Mouse (Mus musculus): ENCODE measurements around the gene Lrrk1. TPM values are rescaled to one million over a fixed set of nuclear protein-coding genes. Genes with fewer than 3 reads are reported as not detected.

The Lrrk1 gene
- total RNA-seq, 1 experiment from 2014 or later: 16.6 TPM

DNA sequence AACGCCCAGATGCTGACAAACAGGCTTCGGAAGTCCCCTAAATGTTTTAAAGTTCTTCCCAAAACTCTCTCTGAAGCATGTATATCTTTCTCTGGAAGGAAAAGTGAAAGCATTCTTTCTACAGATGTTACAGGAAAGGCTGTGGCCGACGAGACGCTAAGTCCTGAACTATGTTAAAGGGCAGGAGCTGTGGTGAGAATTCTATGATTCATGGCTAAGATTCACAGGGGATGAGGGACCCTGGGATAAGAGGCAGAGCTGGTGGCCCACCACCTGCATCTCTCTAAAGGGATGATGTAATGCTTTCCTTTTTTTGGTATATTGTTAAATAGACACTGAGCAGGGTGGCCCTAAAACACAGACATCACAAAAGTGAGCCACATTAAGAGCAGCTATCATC lies 44.8 kb downstream of the Lrrk1 start:
- no peak for ATAC-seq (replicated peaks; ENCODE audit: low read depth, poor library complexity, severe bottlenecking)

GRCm38 (mm10) chr7:66342831-66343230 lies 45.3 kb downstream of the Lrrk1 start:
- ATAC-seq (replicated peaks; ENCODE audit: low read depth, poor library complexity, severe bottlenecking): no peak

DNA sequence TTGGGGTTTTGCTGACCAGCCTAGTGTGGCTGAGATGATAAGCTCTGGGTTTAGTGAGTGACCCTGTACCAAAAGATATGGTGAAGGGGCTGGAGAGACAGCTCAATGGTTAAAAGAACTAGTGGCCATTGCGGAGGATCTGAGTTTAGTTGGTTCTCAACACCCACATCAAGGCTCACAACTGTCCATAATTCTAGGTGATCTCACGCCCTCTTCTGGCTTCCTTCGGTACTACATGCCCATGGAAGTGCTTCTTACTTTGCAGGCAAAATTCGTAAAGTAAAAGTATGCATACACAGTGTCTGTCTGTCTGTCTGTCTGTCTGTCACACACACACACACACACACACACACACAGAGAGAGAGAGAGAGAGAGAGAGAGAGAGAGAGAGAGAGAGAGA lies 45.8 kb downstream of the Lrrk1 start:
- peak; percentile 62; the same call in 1 of the 2 replicates for ATAC-seq (replicated peaks; ENCODE audit: low read depth, poor library complexity, severe bottlenecking)

GRCm38 (mm10) chr7:66340044-66340443 lies 48.1 kb downstream of the Lrrk1 start:
- ATAC-seq (replicated peaks; ENCODE audit: low read depth, poor library complexity, severe bottlenecking): no peak

DNA sequence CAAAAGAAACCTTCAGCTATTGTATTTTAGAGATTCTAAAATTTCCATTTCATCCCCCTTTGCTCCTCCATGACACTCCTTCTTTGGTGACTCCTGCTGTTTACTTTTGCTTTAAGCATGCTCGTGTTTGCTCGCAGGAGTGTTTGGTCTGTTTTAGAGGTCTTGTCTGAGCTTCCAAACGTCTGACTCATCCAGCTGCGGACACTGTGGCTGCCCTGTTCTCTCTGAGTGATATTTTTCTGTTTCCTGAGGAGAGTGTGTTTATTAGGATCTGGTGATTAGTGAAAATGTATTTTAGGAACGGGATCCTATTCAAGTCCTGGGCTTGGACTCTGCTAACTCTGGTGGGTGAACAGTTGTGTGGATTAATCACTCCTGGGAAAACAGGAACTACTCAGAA lies 48.5 kb downstream of the Lrrk1 start:
- ATAC-seq (replicated peaks; ENCODE audit: low read depth, poor library complexity, severe bottlenecking): no peak

DNA sequence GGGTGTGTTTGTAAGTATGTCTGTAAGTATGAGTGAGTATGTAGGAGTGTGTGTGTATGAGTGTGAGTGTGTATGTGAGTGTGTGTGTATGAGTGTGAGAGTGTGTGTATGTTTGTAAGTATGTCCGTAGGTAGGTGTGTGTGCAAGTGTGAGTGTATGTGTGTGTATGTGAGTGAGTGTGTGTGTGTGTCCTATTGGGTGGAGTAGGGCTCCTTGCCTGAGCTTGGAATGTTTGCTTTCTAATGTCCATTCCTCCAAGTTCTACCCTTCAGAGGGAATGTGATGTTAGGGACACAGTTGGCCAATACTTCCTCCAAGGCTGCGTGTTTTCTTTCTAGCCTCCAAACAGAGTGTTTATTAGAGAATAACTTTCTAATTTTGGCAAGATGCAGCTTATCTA lies 51.2 kb downstream of the Lrrk1 start:
- no peak for ATAC-seq (replicated peaks; ENCODE audit: low read depth, poor library complexity, severe bottlenecking)

DNA sequence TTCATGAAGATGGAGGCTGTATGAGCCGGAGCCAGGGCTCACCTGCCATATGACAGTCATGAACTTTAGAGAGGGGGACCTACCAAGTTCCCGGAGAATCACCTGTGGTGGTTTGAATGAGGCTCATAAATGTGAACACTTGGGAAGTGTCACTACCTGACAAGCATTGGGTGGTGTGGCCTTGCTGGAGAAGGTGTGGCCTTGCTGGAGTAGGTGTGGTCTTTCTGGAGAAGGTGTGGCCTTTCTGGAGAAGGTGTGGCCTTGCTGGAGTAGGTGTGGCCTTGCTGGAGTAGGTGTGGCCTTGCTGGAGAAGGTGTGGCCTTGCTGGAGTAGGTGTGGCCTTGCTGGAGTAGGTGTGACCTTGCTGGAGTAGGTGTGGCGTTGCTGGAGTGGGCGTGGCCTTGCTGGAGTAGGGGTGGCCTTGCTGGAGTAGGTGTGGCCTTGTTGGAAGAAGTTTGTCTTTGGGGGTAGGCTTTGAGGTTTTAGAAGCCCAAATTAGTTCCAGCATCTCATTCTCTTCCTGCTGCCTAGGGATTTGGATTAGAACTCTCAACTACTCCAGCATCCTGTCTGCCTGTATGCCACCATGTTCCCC lies 54.1 kb downstream of the Lrrk1 start:
- ATAC-seq (replicated peaks; ENCODE audit: low read depth, poor library complexity, severe bottlenecking): 0 out of 2 replicates have a peak, but pooled peaks have one; percentile 25

DNA sequence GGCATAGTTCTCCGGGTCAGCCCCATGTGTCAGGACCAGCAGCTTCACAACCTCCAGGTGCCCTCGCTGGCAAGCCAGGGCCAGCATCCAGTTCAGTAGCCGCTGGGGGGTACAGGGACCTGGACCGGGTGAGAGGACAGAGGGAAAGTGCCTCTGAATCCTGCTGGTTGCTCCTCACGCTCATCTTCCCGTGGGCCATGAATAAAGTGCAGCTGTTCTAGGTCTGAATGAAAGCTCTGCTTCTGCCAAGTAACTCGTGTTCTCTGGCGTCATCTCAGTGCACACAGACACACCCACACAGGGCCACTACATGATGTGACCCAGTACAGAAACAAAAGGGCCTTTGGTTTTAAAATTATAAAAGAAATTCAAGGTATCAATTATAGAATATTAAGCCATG lies 55.8 kb downstream of the Lrrk1 start:
- ATAC-seq (replicated peaks; ENCODE audit: low read depth, poor library complexity, severe bottlenecking): no peak

DNA sequence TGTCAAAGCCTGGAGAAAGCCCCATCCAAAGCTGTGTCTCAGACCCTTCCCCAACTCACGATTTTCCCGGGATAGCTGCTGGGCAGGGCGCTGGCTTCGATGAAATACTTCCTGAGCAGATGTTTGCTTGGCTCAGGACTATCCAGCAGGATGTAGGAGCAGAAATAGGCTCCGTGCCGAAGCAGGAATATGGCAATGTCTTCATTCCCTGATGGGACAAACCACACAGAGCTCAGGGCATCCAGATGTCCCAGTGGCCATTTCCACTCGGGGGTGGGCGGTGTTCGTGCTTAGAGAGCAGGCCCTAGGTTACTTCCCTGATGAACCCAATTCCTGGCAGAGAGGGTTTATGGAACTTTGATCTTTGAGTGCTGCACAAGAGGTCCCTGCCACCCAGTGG lies 57.5 kb downstream of the Lrrk1 start:
- ATAC-seq (replicated peaks; ENCODE audit: low read depth, poor library complexity, severe bottlenecking): no peak

DNA sequence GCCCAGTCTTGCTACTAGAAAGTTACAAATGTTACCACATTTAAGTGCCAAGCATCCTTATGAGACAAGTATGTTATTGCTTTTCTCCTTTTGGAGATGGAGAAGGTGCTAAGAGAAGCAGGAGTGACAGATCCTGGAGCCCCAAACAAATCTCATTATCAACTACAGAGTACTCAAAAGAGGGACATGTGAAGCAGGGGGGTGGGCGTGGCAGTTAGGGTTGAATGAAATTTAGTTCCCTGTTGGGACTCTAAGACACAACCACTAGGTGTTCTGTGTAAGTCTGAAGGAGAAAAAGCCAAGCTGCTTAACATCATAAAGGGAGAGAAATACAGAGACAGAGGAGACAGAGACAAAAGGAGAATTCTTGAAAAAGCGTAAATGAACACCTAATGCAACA lies 60.6 kb downstream of the Lrrk1 start:
- ATAC-seq (replicated peaks; ENCODE audit: low read depth, poor library complexity, severe bottlenecking): no peak

GRCm38 (mm10) chr7:66325419-66326053 lies 62.6 kb downstream of the Lrrk1 start:
- ATAC-seq (replicated peaks; ENCODE audit: low read depth, poor library complexity, severe bottlenecking): no peak

- 0 out of 2 replicates have a peak, but pooled peaks have one; percentile 60 for ATAC-seq (replicated peaks; ENCODE audit: low read depth, poor library complexity, severe bottlenecking)
Observed at GRCm38 (mm10) chr7:66323252-66324015, 64.7 kb downstream of the Lrrk1 start.

DNA sequence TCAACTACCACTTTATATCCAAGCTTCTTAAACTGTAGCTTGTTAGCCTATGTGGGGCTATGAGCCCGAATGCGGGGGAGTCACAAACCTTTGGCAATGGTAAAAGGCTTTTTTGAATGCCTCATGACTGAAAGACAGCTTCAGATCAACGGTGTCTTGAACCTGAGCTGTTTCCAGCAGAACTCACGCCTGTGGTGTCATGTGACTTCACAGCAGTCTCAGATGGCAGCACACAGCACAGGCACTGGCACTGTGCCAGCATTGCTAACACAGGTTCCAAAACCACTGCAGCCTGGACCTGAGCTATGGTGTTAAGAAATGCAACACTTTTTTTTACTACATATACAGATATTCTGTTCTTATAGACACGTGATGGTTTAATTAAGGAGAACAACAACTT lies 67.2 kb downstream of the Lrrk1 start:
- peak; percentile 47; the same call in 1 of the 2 replicates for ATAC-seq (replicated peaks; ENCODE audit: low read depth, poor library complexity, severe bottlenecking)

GRCm38 (mm10) chr7:66318147-66318546 lies 70.0 kb downstream of the Lrrk1 start:
- ATAC-seq (replicated peaks; ENCODE audit: low read depth, poor library complexity, severe bottlenecking): no peak

DNA sequence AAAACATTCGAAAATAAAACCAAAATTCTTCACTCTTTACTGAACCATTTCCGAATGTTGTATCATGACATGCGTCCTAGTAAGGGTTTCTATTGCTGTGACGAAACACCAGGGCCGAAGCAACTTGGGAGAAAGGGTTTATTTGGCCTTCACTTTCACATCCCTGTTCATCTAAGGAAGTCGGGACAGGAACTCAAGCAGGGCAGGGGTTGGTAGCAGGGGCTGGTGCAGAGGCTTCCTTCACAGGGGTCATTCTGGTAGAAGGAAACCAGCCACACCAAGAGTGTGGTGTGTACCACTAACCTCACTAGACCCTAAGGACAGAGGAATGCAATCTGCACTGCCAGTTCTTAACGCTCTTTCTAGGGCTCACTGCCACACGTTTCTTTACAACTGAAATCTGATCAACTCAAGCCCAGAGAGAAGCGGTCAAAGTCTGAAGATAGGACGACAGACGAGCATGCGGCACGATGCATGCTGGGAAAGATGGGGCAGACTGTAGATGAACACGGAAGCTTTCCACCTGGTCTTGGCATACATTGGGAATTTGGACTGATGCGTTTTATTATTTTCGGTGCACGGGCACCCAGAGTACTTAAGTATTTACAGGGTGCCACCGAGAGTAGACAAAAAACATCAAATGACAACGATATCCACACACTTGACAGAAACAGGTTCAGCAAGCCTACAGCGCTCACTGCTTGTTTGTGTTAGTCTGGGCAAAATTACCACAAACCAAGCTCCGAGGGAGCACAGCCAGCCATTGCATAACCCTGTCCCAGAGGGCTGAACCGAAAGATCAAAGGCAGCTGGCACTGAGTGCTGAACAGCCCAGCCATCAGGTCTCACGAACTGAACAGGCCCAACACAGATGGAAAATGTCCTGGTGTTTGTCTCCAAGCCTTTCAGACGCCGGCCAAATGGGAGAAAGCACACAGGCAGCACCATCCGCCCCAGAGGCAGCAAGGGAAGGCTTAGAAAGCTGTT lies 77.2 kb downstream of the Lrrk1 start:
- peak; percentile 39 for ATAC-seq (replicated peaks; ENCODE audit: low read depth, poor library complexity, severe bottlenecking)

GRCm38 (mm10) chr7:66309950-66310669 lies 78.0 kb downstream of the Lrrk1 start:
- peak; percentile 67 for ATAC-seq (replicated peaks; ENCODE audit: low read depth, poor library complexity, severe bottlenecking)

- ATAC-seq (replicated peaks; ENCODE audit: low read depth, poor library complexity, severe bottlenecking): peak; percentile 53
Observed at GRCm38 (mm10) chr7:66309240-66309949, 78.8 kb downstream of the Lrrk1 start.

- ATAC-seq (replicated peaks; ENCODE audit: low read depth, poor library complexity, severe bottlenecking): no peak
Observed at GRCm38 (mm10) chr7:66308581-66309239, 79.4 kb downstream of the Lrrk1 start.
